Mouse (Mus musculus): ENCODE data around the gene Gm4201. TPM values are rescaled to one million over a fixed set of nuclear protein-coding genes. Genes with fewer than 3 reads are reported as not detected.

Gene Gm4201
- not detected for total RNA-seq (2023)

DNA sequence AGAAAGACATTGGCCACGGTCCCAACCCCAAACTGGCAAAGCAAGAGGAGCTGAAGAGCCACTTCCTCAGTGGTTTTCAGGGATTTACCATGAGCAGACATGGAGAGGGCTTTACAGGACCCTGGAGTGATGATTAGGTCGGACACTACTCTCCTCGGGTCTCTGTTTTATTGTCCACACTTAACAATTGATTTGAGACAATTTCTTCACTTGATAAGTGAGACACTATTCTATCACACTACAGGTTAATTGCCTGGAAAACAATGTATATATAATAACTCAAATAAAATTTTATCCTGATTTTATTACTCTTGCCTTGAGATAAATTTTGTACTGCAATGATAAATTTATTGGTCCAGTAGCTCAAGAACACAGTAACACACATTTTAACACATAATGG lies at the start of gene Gm4201:
TSS of gene Gm4201 (minus strand) at position 101 of the 400 bp plus-strand sequence.

DNA sequence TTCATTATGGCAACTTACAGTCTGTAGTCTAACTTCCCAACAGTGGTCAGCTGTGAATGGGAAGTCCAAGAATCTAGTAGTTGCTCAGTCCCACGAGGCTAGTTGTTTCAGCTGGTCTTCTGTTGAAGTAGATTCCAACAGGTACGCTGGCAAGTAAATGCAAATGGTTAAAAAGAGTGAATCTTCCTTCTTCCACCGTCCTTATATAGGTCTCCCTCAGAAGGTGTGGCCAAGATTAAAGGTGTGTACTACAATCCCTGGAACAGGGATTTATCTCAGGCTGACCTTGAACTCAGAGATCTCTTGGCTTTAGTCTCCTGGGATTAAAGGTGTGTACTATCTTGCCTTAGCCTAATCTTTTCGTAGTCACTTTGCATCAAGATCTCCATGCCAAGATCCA lies 22.9 kb upstream of the Gm4201 start, which contains the start of gene Gm4565:
TSS of gene Gm4565 (minus strand) at position 101 of the 400 bp plus-strand sequence.

DNA sequence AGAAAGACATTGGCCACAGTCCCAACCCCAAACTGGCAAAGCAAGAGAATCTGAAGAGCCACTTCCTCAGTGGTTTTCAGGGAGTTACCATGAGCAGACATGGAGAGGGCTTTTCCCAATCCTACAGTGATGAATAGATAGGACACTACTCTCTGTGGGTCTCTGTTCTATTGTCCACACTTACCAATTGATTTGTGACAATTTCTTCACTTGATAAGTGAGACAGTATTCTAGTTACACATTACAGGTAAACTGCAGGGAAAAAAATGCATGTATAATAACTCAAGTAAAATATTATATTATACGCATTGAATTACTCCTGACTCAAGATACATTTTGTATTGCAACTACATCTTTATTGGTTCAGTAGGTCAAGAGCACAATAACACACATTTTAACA lies 30.4 kb downstream of the Gm4201 start, which contains the start of gene Gm8677:
TSS of gene Gm8677 (minus strand) at position 101 of the 400 bp plus-strand sequence.

DNA sequence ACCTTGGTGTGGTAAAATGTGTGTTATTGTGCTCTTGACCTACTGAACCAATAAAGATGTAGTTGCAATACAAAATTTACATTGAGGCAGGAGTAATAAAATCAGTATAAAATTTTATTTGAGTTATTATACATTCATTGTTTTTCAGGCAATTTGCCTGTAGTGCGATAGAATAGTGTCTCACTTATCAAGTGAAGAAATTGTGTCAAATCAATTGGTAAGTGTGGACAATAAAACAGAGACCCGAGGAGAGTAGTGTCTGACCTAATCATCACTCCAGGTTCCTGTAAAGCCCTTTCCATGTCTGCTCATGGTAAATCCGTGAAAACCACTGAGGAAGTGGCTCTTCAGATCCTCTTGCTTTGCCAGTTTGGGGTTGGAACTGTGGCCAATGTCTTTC lies 42.5 kb downstream of the Gm4201 start, which contains the start of gene Vmn1r152:
TSS of gene Vmn1r152 (plus strand) at position 301 of the 400 bp plus-strand sequence.

Other genes starting within 250 kb of the Gm4201 start
- gene Gm4187, start 235.6 kb downstream of the Gm4201 start, total RNA-seq (2023), result not detected
- not detected for gene Gm8660, start 194.3 kb downstream of the Gm4201 start, total RNA-seq (2023)
- not detected for gene Vmn1r148, start 151.8 kb downstream of the Gm4201 start, total RNA-seq (2023)
- not detected for gene Vmn1r149, start 127.1 kb downstream of the Gm4201 start, total RNA-seq (2023)
- not detected for gene Gm10665, start 101.3 kb downstream of the Gm4201 start, total RNA-seq (2023)
- gene Vmn1r151, start 65.7 kb downstream of the Gm4201 start, total RNA-seq (2023), result not detected
- not detected for gene Vmn1r152, start 42.4 kb downstream of the Gm4201 start, total RNA-seq (2023)
- not detected for gene Gm8677, start 30.5 kb downstream of the Gm4201 start, total RNA-seq (2023)
- not detected for gene Gm4565, start 22.8 kb upstream of the Gm4201 start, total RNA-seq (2023)
- not detected for gene Vmn1r155, start 92.7 kb upstream of the Gm4201 start, total RNA-seq (2023)
- gene Gm8693, start 127.0 kb upstream of the Gm4201 start, total RNA-seq (2023), result not detected
- gene Gm4567, start 154.4 kb upstream of the Gm4201 start, total RNA-seq (2023), result not detected
- gene Vmn1r157, start 196.4 kb upstream of the Gm4201 start, total RNA-seq (2023), result not detected
- not detected for gene Vmn1r158, start 225.4 kb upstream of the Gm4201 start, total RNA-seq (2023)

All from CD4-positive naive resting alpha-beta T cell, adult 57 days (primary cell).